Mouse (Mus musculus) spleen, adult 10 weeks (tissue): ENCODE data around the gene Vmn1r90. TPM values are rescaled to one million over a fixed set of nuclear protein-coding genes. Genes with fewer than 3 reads are reported as not detected.

Source experiments
- polyA plus RNA-seq: library from polyadenylated mRNA; stranded (reverse); fragments of 350-450 nt; fragmentation: Illumina TruSeq; extraction: RNeasy Lipid Tissue Mini Kit (QIAGEN cat#74804); gene quantifications from one replicate; pipeline ENCODE4 v1.2.3, GENCODE M21; 2015; ENCODE audit warnings: low replicate concordance; ENCODE audit not compliant: insufficient read depth

Gene Vmn1r90
- 0.11 TPM for polyA plus RNA-seq

GRCm38 (mm10) chr7:14563406-14563805 lies at the start of gene Vmn1r90:
TSS of gene Vmn1r90 (minus strand) at chr7:14563506.

Other genes with a start within 250 kb of the Vmn1r90 start
- not detected for gene Obox8, start 229.9 kb downstream of the Vmn1r90 start, polyA plus RNA-seq
- gene Sult2a8, start 116.7 kb downstream of the Vmn1r90 start, polyA plus RNA-seq = not detected
- gene Sult2a7, start 69.3 kb downstream of the Vmn1r90 start, polyA plus RNA-seq = not detected
- gene Obox7, start 96.0 kb upstream of the Vmn1r90 start, polyA plus RNA-seq = not detected